Mouse (Mus musculus) MEL (cell line): ENCODE measurements around the gene Hist1h2bc. TPM values are rescaled to one million over a fixed set of nuclear protein-coding genes. Genes with fewer than 3 reads are reported as not detected.
A peak's percentile ranks its signal among the peaks of the same experiment; 100 is the strongest.

Experiments
- DNase-seq: peaks from one replicate; pipeline ENCODE4 v3.0.0; 2011; ENCODE audit warnings: low read depth, low spot score
- H3K27ac ChIP-seq: 2 replicates; pipeline ENCODE4 v1.5.1; 2012; ENCODE audit warnings: low read depth, mild to moderate bottlenecking, control low read depth, low read length, moderate library complexity; ENCODE audit not compliant: control insufficient read depth
- H3K27me3 ChIP-seq, 2 experiments: fragments of 150-350 bp in 1 of 2; sonication (generic) in 1 of 2; 2 replicates each; pipeline ENCODE4 v1.6.1; 2012; ENCODE audit warnings: low read length in 2 of 2, mild to moderate bottlenecking in 2 of 2, improper control_type of control experiment in 1 of 2, moderate library complexity in 1 of 2; ENCODE audit not compliant: insufficient read depth in 2 of 2, control insufficient read depth in 1 of 2
- H3K36me3 ChIP-seq, 2 experiments: 2 replicates each; pipeline ENCODE4 v1.6.1; 2012 to 2014; ENCODE audit warnings: low read length in 2 of 2, improper control_type of control experiment in 1 of 2, inconsistent platforms in 1 of 2, mild to moderate bottlenecking in 1 of 2; ENCODE audit not compliant: insufficient read depth in 2 of 2, control insufficient read depth in 1 of 2
- H3K4me1 ChIP-seq, 2 experiments: fragments of 150-350 bp in 1 of 2; sonication (generic) in 1 of 2; 2 replicates each; pipeline ENCODE4 v1.6.1; 2012; ENCODE audit warnings: low read length in 2 of 2, improper control_type of control experiment in 1 of 2, mild to moderate bottlenecking in 1 of 2; ENCODE audit not compliant: insufficient read depth in 2 of 2, control insufficient read depth in 1 of 2
- H3K4me3 ChIP-seq, 2 experiments: fragments of 150-350 bp in 1 of 2; sonication (generic) in 1 of 2; 2 replicates each; pipeline ENCODE4 v1.5.1; 2012; ENCODE audit warnings: low read depth in 2 of 2, low read length in 2 of 2, mild to moderate bottlenecking in 2 of 2, moderate library complexity in 2 of 2, control low read depth in 1 of 2, improper control_type of control experiment in 1 of 2; ENCODE audit not compliant: control insufficient read depth in 1 of 2, insufficient read depth in 1 of 2
- H3K79me2 ChIP-seq: 2 replicates; pipeline ENCODE4 v1.6.1; 2012; ENCODE audit warnings: mild to moderate bottlenecking, low read length, moderate library complexity; ENCODE audit not compliant: control insufficient read depth, poor library complexity, insufficient read depth
- H3K9ac ChIP-seq: 2 replicates; pipeline ENCODE4 v1.6.1; 2012; ENCODE audit warnings: low read depth, mild to moderate bottlenecking, control low read depth, low read length, moderate library complexity; ENCODE audit not compliant: control insufficient read depth, poor library complexity, severe bottlenecking
- H3K9me3 ChIP-seq: fragments of 150-350 bp; sonication (generic); replicated peaks from 2 replicates; pipeline ENCODE4 v1.6.1; 2012; ENCODE audit warnings: mild to moderate bottlenecking, low read length, improper control_type of control experiment, moderate library complexity; ENCODE audit not compliant: insufficient read depth
- ETS1 ChIP-seq: IDR thresholded peaks from 2 replicates; pipeline ENCODE4 v1.6.1; 2012; ENCODE audit warnings: low read depth, mild to moderate bottlenecking, inconsistent platforms, low read length, improper control_type of control experiment, moderate library complexity
- GATA1 ChIP-seq: IDR thresholded peaks from 2 replicates; pipeline ENCODE4 v1.6.1; 2011; ENCODE audit warnings: low read depth, low read length, improper control_type of control experiment
- JUND ChIP-seq: IDR thresholded peaks from 2 replicates; pipeline ENCODE4 v1.6.1; 2011; ENCODE audit warnings: low read depth, mild to moderate bottlenecking, improper control_type of control experiment, low read length
- KAT2A ChIP-seq: conservative IDR thresholded peaks from 2 replicates; pipeline ENCODE4 v1.6.1; 2012; ENCODE audit warnings: low read depth, low read length, improper control_type of control experiment, inconsistent platforms
- MEF2A ChIP-seq: IDR thresholded peaks from 2 replicates; pipeline ENCODE4 v1.6.1; 2014; ENCODE audit warnings: low read depth, mild to moderate bottlenecking, inconsistent platforms, low read length, improper control_type of control experiment; ENCODE audit not compliant: poor library complexity, insufficient replicate concordance, severe bottlenecking; ENCODE audit errors: extremely low read depth
- MXI1 ChIP-seq: IDR thresholded peaks from 2 replicates; pipeline ENCODE4 v1.6.1; 2011; ENCODE audit warnings: mild to moderate bottlenecking, low read depth, low read length, improper control_type of control experiment
- NRF1 ChIP-seq: IDR thresholded peaks from 2 replicates; pipeline ENCODE4 v1.6.1; 2014; ENCODE audit warnings: low read depth, mild to moderate bottlenecking, inconsistent platforms, low read length, improper control_type of control experiment, moderate library complexity; ENCODE audit not compliant: poor library complexity, insufficient read depth, severe bottlenecking
- POLR2A ChIP-seq, 2 experiments: IDR thresholded peaks; 2 replicates each; pipeline ENCODE4 v1.6.1; 2011 to 2012; ENCODE audit warnings: low read length in 2 of 2, mild to moderate bottlenecking in 2 of 2, control low read depth in 1 of 2, improper control_type of control experiment in 1 of 2, low read depth in 1 of 2, moderate library complexity in 1 of 2; ENCODE audit not compliant: control insufficient read depth in 1 of 2, insufficient read depth in 1 of 2, poor library complexity in 1 of 2
- POLR2AphosphoS5 ChIP-seq: IDR thresholded peaks from 2 replicates; pipeline ENCODE4 v1.6.1; 2012; ENCODE audit warnings: low read depth, borderline replicate concordance, mild to moderate bottlenecking, inconsistent platforms, low read length, moderate library complexity, mixed read lengths
- RAD21 ChIP-seq: IDR thresholded peaks from 2 replicates; pipeline ENCODE4 v1.6.1; 2011; ENCODE audit warnings: mild to moderate bottlenecking, low read depth, low read length, improper control_type of control experiment
- RCOR1 ChIP-seq: IDR thresholded peaks from 2 replicates; pipeline ENCODE4 v1.6.1; 2012; ENCODE audit warnings: low read depth, mild to moderate bottlenecking, inconsistent platforms, low read length, improper control_type of control experiment
- SMC3 ChIP-seq: IDR thresholded peaks from 2 replicates; pipeline ENCODE4 v1.6.1; 2011; ENCODE audit warnings: low read depth, low read length, improper control_type of control experiment
- TBP ChIP-seq: IDR thresholded peaks from 2 replicates; pipeline ENCODE4 v1.8.0; 2011; ENCODE audit warnings: low read depth, low read length, improper control_type of control experiment
- UBTF ChIP-seq: IDR thresholded peaks from 2 replicates; pipeline ENCODE4 v1.6.1; 2012; ENCODE audit warnings: low read depth, mild to moderate bottlenecking, inconsistent platforms, low read length, improper control_type of control experiment, moderate library complexity, borderline replicate concordance; ENCODE audit not compliant: insufficient read depth
- ZMIZ1 ChIP-seq: IDR thresholded peaks from 2 replicates; pipeline ENCODE4 v1.6.1; 2012; ENCODE audit warnings: low read depth, mild to moderate bottlenecking, inconsistent platforms, low read length, improper control_type of control experiment, moderate library complexity
- polyA plus RNA-seq, 2 experiments: library from polyadenylated mRNA; stranded (reverse) in 1 of 2; unstranded in 1 of 2; fragments of >175 nt in 1 of 2; fragments of >200 nt in 1 of 2; gene quantifications; 2 replicates each; pipeline versions ENCODE4 v1.2.1 to v1.2.4; 2012; ENCODE audit warnings: low replicate concordance in 2 of 2, low read depth in 1 of 2; ENCODE audit not compliant: insufficient read length in 2 of 2, insufficient read depth in 1 of 2, missing spikeins in 1 of 2
- total RNA-seq: library from RNA; depleted of rRNA; stranded (reverse); fragments of 300-350 nt; gene quantifications from 2 replicates; pipeline ENCODE4 v1.2.3, GENCODE M21; 2012; rRNA removed

Hist1h2bc gene
- total RNA-seq (694 and 982 TPM in 2 replicates), polyA plus RNA-seq (1 to 10 TPM in 1 of 2 experiments, not detected in 1; 3.1 TPM)

DNA sequence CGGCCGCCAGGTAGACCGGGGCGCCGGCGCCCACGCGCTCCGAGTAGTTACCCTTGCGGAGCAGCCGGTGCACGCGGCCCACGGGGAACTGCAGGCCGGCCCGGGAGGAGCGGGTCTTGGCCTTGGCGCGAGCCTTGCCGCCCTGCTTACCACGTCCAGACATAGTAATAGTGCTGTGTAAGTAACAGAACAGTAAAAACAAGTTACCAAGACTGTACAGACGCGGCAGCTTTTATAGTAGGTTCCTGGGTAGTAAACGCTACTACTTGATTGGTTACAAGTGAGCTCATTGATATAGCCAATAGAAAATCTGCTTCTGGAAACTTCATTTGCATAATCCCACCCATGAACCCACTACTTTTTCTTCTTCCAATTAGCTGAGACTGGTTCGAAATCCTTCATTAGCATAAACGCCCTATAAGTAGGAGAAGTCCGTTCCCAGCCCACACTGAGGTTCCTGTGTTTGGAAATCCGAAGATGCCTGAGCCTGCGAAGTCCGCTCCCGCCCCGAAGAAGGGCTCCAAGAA, at the start of gene Hist1h2bc, which contains the start of gene Hist1h2ac:
Gene Hist1h2bc, plus strand, starts transcription at position 445 of the 527 bp plus-strand sequence.
Gene Hist1h2ac, minus strand, starts transcription at position 194 of the 527 bp plus-strand sequence.
- Histone ChIP-seq H3K36me3 (peaks cover 0 to 22% of the 10 kb centered on the region in 2 experiments; a peak in 2 of 4 replicates), H3K4me3 (peak within 1 kb of the TSS; percentile 25 to 50), H3K79me2 (no peaks in the 10 kb centered on the region), H3K27me3 (no peaks in the 10 kb centered on the region), H3K27ac (peak within 1 kb of the TSS; percentile 92), H3K9ac (peak within 1 kb of the TSS; percentile 75), H3K9me3 (no peaks in the 10 kb centered on the region), H3K4me1 (peaks cover 0 to 15% of the 10 kb centered on the region in 2 experiments; a peak in 2 of 4 replicates)
- TF ChIP-seq TBP, result peak; percentile 98
- TF ChIP-seq POLR2AphosphoS5, result 0 out of 2 replicates have a peak, but pooled peaks have one; percentile 80
- TF ChIP-seq RCOR1, result no peak
- TF ChIP-seq POLR2A (IDR thresholded peaks at IDR 0.05; ENCODE audit: control insufficient read depth in 1 of 2, insufficient read depth in 1 of 2, low read depth in 1 of 2, low read length in 2 of 2, poor library complexity in 1 of 2), result peak; percentile 75 to 82
- no peak for TF ChIP-seq GATA1
- peak; percentile 12; the same call in 1 of the 2 replicates for TF ChIP-seq UBTF
- DNase-seq, result peak; percentile 100

DNA sequence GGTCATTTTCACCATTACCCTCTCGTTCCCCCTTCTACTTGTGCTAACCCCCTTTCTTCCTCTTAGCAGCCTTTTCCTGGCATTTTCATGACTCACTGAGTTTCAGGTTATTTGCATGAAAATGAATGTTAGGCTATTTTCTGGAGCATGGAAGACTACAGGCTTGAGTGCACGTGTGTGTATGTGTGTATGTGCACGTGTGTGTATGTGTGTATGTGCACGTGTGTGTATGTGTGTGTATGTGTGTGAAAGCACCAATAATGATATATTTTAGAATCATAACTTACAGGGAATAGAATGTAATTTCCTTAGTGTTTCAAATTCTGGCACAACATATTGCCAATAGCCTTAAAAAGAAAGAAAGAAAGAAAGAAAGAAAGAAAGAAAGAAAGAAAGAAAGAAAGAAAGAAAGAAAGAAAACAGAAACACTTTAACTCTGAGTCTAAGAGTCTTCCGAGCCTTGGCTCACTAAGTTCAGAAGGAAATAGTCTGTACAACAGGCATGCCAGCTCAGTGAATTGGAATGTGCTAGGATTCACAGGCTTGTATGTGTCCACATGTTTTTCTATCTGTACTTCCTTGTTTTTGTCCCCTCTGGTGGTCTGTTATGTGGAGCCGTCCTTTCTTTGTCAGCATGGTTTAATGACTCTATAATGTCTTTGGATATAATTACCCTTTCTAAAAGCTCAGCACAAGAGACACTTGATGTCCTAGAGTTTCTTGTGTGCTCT, 24.2 kb upstream of the Hist1h2bc start:
- H3K9me3 ChIP-seq, result no peaks in the 10 kb centered on the region

DNA sequence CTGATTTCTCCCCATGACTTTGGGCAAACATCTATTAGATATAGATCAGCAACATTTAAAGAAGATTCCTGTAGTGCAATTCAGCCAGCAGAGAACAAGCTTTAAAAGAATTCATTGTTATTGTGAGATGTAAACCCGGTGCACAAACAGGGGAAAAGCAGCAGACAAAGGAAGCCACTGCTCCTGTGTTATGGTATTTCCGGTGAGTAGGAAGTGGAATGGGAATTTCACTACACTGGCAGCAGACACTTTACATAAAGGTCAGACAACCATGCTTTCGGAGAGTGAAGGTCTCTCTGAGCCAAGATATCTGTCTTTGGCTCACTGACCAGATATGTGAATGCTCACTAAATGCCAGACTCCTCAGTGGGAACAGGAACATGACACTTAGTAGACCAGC, 21.5 kb upstream of the Hist1h2bc start:
- DNase-seq, result no peak
- peaks cover 4 to 5% of the 10 kb centered on the region in 2 experiments for H3K27me3 ChIP-seq
- no peak overlapping the region for H3K9ac ChIP-seq
- no peaks in the 10 kb centered on the region for H3K4me1 ChIP-seq
- no peak overlapping the region for H3K4me3 ChIP-seq
- TF ChIP-seq POLR2A (IDR thresholded peaks at IDR 0.05; ENCODE audit: control insufficient read depth in 1 of 2, insufficient read depth in 1 of 2, low read depth in 1 of 2, low read length in 2 of 2, poor library complexity in 1 of 2) (no peak), JUND (no peak), MEF2A (no peak), KAT2A (no peak), ETS1 (no peak), ZMIZ1 (no peak)
- H3K36me3 ChIP-seq, result no peaks in the 10 kb centered on the region
- H3K27ac ChIP-seq, result no peak overlapping the region
- no peaks in the 10 kb centered on the region for H3K79me2 ChIP-seq
- H3K9me3 ChIP-seq, result no peaks in the 10 kb centered on the region

More for the DNA sequence above, 24.2 kb upstream of the Hist1h2bc start:
- TF ChIP-seq MXI1 (no peak), RCOR1 (no peak), NRF1 (no peak), POLR2A (IDR thresholded peaks at IDR 0.05; ENCODE audit: control insufficient read depth in 1 of 2, insufficient read depth in 1 of 2, low read depth in 1 of 2, low read length in 2 of 2, poor library complexity in 1 of 2) (no peak), SMC3 (no peak), RAD21 (no peak)
- Histone ChIP-seq H3K4me3 (no peak overlapping the region), H3K36me3 (no peaks in the 10 kb centered on the region), H3K4me1 (no peaks in the 10 kb centered on the region), H3K79me2 (no peaks in the 10 kb centered on the region), H3K27me3 (peaks cover 4 to 5% of the 10 kb centered on the region in 2 experiments), H3K27ac (no peak overlapping the region), H3K9ac (no peak overlapping the region)
- no peak for DNase-seq
